Mouse (Mus musculus): ENCODE data around the gene Zfp287.
A peak's percentile ranks its signal among the peaks of the same experiment; 100 is the strongest.
"Not testable (repeated sequence)": the region's sequence is repeated elsewhere in the genome, so short reads cannot be mapped to it uniquely, and the experiment has no call there.

Gene Zfp287

DNA sequence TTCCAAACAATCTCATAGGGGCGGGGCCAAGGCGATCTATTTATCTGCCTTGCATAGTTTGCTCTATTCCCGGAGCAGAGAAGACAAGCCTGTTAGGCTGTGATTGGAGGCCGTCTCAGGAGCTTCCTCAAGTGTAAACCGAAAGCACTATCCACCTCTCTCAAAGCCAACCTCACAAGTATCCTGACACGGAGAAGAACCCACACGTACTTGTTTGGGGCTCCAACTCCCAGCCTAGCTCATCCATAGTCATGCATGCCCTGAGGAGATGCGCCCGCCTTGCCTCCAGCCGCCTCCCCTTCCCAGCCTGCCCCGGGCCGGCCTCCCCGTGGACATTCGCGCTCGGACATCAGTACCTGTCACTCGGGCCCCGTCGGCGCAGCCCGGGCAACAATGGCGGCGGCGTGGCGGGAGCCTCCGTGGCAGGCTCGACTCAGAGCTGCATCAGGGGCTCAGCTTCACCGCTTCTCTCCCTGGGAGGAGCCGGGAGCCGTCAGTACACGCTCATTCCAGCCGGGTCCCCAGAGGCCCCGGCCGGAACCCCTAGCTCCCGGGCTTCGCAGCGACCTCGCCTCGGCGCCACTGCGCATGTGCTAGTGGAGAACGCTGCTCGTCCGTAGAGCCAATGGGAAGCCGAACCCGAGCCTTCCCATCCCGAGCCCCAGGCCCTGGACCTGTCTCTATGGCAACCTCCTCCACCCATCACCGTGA lies at the start of gene Zfp287:
Gene Zfp287 (minus strand): TSS at position 595 of the 711 bp plus-strand sequence.
- peak; percentile 95 to 97 for DNase-seq

DNA sequence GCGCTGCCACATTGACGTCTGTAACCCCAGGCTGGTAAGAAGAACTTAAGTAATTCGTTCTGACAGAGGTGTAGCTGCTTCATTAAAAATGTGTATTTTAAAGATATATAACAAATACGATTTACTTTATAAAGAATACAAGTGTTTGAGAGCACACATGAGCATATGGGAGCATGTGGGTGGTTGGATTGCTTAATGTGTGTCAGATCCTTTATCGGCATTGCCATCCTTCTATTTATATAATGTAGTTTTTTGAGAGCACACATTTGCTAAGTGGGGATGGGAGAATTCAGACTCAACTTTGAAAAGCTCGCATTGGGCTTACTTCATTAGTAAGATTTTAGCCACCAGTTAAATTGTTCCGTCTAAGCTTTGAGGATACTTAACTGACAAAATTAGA lies 44.8 kb upstream of the Zfp287 start:
- DNase-seq = no peak

DNA sequence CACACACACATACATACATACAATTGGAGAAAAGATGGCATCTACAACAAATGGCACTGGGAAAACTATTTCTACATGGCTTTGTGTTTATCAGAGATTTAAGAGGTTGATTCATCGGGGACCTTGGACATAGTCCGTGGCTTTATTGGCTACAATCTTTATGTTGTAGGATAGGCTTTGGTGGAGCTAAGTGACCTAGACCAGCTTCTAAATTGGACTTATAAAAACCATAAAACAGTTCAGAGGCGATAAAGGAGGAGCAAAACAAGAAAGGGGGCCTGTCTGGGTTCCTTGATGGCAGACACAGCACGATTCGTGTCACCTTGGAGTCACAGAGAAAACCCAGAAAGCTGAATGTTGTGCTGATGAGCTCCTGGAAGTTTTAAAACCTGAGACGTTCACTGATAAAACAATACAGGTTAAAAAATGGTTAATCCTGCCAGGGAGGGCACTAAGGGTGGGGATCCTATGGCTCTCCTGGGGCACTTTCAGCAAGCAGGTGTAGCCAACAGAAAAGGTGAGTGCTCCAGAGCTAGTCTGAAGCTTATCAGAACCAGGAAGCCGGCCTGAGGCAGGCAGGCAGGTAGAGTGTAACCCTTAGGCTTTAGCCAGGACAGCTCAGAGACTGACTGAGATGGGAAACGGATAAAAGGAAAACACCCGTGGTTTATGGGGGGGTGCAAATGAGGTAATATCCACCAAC lies 29.2 kb upstream of the Zfp287 start:
- no peak for DNase-seq

DNA sequence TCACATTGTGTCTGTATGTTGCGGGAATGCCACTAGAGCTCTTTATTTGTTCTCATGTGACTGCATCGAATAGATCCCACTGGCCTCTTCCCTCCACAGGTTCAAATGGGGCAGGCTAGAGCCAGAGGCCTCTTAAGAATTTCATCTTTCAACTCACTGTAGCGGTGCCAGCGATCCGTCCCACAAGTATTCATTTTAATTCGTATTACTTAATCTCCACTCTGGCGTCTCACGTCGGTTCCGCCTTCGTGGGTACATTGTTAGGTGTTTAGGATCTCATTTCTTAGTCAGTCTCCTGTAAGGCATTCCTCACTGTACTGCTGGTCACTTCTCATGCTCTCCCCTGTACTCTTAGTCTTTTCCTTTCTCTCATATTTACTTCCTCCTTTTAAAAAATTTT lies 26.8 kb upstream of the Zfp287 start:
- no peak for DNase-seq

DNA sequence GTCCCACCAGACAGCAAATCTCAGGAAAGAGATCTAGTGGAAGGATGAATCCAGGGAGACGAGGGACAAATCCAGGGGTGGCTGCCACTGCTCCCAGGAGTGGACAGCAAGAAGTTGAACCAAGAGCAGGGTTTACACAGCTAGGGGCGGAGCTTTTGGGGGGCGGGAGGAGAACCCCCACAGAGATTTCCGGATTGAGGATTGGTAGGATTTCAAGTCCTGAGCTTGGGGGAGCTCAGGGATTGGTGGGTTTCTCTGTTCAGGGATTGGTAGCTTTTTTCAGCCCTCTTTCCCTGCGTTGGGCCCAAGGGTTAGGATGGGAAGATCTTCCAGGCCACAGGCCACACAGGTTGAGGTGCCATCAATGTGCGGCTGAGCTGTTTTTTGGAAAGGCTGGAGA lies 26.2 kb upstream of the Zfp287 start:
- DNase-seq = peak in 1 of 2 experiments; percentile 11

DNA sequence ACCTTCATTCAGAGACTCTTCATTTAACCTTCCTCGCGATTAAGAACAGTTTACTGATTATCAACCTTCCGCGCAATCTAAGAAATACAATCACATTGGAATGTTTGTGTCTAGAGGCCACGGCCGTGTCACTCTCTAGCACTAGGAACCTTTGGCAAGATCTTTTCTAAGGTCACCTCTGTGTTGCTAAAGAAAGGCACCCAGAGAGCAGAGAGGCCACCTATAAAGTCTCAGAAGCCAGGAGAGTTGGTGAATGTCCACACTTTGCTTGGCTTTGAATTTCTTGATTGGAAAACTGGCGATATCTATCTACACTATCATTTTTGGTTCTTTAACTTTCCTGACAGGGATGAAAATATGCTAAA lies 25.4 kb upstream of the Zfp287 start:
- DNase-seq = no peak

DNA sequence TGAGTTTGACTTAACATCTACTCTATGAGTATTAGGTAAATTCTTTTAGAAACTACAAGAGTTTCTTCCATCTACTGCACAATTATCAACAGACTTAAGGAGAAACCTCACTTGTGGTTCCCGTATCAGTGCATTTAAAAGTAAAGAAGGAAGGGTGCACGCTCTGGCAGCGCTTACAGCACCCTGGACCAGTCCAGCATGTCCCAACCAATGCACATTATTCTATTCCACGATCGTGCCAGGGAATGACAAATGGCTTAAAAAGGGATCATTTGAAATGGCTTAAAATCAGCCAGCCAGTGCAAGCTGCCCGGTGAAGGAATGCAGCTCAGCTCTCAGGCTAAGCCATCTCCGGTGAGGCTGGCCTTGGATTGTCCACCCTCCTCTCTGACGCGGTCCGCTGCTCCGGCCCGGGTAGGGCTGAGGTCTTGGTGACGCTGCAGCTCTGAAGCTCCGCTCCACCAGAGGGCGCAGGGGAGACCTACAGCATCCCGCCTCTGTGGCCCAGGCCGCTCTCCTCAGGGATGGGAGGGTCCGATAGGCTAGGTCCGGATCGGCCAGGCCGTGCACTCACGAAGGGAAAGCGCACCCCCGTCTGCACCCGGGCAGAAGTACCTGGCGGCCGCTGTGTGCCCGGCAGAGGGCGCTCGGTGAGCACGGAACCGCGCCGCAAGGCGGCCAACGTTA lies 24.9 kb upstream of the Zfp287 start:
- DNase-seq = peak; percentile 99

DNA sequence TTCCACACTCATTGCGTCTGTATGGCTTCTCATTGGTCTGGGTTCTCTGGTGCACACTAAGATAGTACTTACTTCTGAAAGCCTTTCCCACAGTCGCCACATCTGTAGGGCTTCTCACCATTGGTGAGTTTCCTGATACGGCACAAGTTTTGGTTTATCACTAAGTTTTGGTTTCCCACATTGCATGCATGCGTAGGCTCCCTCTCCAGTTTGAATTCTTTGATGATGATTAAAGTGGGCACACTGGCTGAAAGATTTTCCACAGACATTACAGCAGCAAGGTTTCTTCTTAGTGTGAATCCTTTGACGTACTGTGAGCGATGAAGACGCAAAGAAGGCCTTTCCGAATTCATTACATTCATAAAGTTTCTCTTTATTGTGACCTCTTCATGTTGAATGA lies 21.1 kb upstream of the Zfp287 start, which contains the start of gene Gm10428:
Gene Gm10428 (plus strand): TSS at position 321 of the 400 bp plus-strand sequence.
- DNase-seq = no peak

DNA sequence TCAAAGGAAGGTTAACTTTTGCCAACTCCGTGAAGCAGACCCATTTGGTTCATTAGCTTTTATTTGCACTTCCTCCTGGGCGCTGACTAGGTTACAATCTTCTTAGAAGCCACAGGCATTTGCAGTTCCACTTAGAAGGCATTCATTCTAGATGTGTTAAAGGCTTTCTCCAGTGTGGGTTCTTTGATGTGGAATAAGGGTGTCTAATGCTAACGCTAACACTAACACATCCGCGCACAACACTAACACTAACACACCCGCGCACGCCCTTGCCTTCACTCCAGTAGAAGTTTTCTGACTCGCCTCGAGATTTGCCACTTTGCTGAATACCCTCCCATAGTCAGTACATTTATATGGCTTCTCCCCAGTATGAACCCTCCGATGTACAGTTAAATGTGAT lies 20.5 kb upstream of the Zfp287 start:
- DNase-seq = no peak

DNA sequence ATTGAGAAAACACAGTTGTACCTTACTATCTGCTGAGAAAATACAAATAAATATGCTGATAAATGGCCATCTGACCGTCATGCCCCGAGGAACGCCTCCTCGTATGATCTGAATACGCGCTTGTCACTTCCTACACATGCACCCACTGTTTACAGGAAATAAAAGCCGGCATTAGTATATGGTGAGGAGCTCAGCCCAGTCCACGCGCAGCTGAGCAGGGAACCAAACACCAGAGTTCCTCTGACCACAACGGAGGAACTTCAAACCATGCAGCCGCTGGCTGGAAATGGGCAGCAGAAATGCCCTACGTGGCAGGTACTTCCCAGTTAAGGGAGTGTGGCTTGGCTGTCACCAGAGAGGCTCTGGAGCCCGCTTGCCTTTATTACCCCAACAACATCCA lies 17.7 kb upstream of the Zfp287 start:
- not testable (repeated sequence) for DNase-seq

DNA sequence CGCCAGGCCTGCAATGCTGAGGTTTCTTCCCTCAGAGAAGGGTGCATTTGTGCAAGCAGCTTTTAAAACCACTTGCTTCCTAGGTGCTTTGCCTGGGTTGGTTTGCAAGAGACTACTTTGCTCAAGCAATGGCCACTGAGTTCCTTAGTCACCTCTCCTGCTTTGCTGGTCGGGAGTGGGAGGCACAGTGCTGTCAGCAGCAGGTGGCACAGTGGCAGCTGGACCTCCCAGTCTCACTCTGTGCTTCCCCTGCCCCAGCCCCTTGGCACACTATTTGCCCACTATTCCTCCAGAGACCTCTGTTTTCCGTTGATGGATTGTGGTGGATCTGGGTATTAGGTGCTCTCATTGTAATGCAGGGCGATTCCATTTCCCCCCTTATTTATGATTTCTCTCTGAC lies 16.4 kb upstream of the Zfp287 start:
- DNase-seq = no peak

DNA sequence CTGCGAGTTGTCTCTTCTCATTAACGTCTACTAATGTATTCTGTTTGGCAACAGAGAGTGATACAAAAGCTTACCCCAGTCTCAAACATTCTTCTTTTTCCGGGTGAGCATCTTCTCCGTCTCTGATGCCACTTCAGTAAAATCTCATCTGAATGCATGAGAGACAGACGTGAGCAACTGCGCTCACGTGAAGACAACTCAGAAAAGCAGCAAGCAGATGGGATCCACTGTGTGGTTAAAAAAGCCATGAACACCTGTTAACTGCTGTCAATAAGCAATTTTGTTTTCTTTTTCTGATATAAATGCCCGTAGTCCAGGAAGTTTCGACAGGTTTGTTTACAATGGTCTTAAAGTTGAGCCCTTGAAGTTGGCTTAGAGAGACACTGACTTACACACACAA lies 15.5 kb upstream of the Zfp287 start:
- no peak for DNase-seq

DNA sequence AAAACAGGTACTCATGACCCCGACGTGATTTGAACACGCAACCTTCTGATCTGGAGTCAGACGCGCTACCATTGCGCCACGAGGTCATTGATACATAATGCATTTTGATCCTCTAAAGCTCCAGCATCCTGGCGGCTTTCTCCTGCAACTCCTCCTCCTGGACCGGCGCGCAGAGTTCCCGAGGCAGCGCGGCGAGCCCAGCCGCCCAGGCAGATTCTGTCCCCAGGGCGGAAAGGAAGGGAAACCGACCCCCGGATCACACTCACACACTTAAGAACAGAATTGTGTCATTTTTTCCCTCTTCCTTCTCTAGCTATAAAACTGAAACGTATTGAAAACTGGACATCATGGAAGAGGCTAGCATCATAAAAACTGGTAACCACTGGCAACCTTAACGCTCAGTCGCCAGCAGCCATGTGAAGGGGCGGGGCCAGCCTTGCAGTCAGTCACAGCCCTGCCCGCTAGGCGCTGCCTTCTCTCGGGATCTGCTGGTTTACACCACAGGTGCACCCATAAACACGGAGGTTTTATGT lies 14.4 kb upstream of the Zfp287 start:
- DNase-seq = peak; percentile 81 to 82

DNA sequence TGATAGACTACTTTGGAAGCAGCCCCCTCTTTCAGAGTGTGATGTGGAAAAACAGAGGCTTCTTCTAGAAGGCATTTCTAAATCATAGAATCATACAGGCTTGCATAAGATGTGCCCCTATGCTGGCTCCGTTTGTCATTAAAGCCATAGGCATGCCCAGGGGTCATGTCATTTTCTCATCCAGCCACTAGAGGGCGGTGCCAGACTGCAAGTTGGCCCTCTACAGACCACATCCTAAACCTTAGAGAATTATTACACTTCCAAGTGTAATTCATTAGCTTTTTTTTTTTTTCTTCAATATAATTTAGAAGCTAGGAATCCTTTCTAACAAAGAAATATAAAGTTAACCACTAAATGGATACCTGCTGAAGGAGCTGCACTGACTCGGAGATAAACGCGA lies 12.4 kb upstream of the Zfp287 start:
- peak; percentile 85 to 89 for DNase-seq

DNA sequence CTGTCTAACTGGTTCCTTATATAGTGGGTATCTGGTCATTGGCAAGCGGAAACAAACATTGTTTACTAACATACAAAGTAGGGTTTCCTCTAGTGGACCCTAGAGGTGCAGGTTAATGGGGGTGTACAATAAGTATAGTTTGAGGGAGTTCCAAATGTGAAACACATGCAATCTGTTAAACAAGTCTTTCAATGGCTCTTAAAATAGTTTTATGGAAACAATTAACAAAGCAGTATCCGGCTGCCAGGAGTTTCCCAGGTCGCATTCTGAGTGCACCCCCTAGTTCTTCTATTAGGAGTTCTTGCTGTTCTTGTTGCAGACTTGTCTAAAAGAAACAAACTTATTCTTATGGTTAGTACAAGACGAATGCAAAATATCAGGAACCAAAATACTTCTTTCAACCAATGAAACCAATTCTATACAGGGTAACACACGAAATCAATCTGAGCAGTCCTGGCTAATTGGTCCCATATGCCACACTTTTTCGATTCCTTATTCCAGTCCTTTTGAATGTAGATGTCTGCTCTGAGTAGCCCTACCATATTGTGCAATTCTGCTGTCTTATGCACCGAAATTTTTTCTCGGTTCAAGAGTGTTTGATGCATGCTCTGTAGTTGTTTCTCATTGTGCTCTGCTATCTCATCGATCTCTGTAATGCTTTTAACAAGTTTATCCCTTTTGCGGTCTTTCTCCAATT lies 10.7 kb upstream of the Zfp287 start:
- no peak for DNase-seq

DNA sequence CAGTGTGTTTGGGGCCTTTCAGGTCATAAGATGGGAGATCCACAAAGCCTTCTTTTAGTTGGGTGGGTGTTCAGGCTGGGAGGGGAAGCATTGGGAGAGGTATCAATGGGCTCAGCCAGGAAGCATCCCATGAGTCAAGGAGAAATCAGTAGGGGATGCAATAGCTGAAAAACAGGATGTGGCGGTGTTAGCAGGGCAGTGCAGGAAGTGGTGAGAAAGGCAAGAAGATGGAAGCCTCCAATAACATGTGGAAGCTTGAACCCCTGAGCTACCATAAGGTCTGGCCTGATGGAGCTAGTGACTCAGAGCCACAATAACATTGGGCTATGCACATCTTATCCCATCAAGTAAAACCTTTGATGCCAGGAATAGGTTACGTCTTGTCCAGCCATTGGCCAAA lies 9.5 kb upstream of the Zfp287 start:
- no peak for DNase-seq

DNA sequence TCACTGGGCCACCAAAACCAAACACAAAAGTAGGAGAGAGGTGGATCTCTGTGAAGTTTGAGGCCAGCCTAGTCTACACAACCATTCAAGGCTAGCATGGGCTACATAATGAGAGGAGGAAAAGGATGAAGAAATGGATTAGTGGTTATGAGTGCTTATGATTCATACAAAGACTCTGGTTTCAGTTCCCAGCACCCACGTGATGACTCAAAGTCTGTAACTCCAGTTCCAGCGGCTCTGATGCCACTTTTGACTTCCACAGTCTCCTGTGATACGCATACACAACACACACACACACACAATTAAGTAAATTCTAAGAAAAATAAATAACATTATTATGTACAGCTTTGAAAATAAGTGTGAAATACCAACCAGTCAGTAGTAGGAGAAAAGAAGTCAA lies 960 bp upstream of the Zfp287 start:
- DNase-seq = no peak

DNA sequence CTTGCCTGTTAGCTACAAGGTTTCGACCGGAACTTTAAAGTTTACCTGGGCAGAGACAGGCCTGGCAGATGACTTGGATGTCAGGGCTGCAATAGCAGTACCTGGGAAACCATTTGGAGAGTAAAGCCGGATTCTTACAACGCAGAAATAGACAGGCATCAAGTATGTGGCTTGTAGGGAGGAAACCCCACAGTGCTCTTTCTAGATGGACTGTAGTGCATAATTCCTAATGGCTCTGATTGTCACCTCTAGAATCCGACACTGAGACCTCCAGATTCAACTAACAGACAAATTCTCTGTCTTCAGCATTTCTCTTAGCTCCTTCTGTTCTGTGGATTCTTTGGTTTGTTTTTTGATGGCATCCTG lies 300 bp upstream of the Zfp287 start:
- no peak for DNase-seq

DNA sequence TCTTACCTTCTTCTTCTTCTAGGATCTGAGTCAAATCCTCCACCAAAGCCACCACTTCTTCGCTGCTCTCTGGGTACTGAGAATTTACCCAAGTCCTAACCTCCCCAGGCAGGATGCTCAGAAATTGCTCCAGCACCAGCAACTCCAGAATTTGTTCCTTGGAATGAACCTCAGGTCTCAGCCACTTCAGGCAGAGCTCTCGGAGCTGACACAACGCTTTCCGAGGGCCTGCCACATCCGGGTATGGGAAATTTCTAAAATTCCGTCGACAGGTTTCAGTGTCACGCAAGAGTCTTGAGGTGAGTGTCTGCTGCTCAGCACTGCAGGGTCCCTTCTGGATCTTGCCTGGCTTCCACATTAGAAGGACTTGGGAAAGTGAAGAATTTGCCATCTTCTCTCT lies 3.4 kb downstream of the Zfp287 start:
- DNase-seq = no peak

DNA sequence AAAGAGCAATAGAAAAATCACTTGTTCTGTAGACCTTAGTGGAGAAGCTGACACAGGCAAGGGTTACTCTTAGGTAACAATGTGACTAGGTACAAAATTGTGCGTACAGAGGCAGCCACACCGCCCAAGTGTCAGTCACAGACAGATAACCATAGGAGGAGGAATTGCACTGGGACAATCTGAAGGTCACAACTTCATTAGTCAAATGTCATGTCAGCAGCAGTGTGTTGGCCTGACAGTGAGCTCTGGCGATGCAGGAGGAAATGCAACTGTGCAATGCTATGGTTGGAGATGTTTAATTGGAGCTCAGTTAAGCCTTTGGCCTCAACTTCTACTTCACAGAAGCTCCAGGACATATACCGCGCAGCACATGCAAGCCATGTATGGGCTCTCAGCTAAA lies 21.0 kb downstream of the Zfp287 start:
- no peak for DNase-seq

DNA sequence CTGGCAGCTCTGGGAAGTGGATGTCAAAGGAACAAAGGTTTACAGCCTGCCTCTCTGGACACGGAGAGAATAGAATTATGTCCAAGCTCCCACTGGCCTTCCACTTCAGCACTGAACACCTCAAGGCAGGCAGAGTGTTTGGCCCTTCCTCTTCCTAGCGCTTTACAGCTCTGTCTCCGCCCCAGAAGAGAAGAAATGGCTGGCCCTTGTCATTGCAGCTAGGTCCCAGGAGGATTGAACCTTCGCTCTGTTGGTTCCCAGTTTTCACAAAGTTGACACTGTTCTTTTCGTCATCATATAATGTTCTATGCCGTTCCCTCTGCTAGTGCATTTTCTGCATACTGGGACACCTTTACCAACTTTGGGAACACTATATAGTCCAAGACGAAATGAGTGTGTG lies 23.5 kb downstream of the Zfp287 start:
- DNase-seq = no peak

DNA sequence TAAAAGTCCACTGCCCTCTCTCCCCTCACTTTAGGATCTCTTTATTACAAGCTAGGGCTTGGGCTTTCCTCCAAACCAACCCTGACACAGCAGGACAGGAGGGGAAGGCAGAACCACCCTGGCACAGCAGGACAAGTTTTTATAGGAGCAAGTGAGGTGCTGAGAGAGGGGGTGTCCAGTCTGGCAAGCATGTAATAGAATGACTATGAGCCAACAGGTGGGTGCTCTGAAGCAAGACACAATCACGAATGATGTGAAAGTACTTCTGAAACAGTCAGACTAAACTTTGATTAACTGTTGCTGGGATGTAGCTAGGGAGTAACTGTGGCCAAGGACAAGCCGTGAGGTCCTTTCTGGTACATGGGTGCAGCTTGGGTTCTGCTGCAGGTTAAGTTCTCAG lies 25.6 kb downstream of the Zfp287 start:
- no peak for DNase-seq

DNA sequence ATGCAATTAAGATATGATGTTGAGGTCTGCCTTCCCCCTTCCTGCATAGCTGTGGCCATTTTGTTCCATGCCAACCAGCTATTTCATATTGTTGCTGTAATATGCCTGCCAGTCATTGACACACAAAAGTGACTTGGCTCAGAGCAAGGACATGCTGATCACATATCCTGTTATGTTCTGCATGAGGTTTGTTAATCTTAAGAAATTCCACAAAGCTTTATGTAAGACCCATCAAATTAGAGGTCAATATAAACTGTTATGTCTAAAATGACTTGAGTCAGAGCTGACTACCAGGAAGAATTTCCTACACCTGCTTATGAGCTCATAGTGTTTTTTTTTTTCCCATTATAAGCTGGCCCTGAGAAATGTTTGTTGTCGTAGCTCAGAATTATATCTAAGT lies 30.5 kb downstream of the Zfp287 start:
- DNase-seq = no peak

All from cerebellum, postnatal 10 days (tissue).